Mouse (Mus musculus): Measurements from ENCODE around the gene Vwa3a. TPM values are rescaled to one million over a fixed set of nuclear protein-coding genes. Genes with fewer than 3 reads are reported as not detected.

Gene Vwa3a
- total RNA-seq, 2 experiments from 2014 or later: not detected

GRCm38 (mm10) chr7:120835449-120836359 lies 96.6 kb downstream of the Vwa3a start:
- peak; percentile 67 for ATAC-seq (ENCODE audit: poor library complexity, severe bottlenecking)

- no peak for ATAC-seq (ENCODE audit: poor library complexity, severe bottlenecking)
Observed at GRCm38 (mm10) chr7:120836361-120836760, 97.2 kb downstream of the Vwa3a start.

- no peak for ATAC-seq (ENCODE audit: poor library complexity, severe bottlenecking)
Observed at GRCm38 (mm10) chr7:120838436-120839160, 99.5 kb downstream of the Vwa3a start.

GRCm38 (mm10) chr7:120839786-120840185 lies 100.7 kb downstream of the Vwa3a start:
- ATAC-seq (ENCODE audit: poor library complexity, severe bottlenecking): no peak

- peak; percentile 85 for ATAC-seq (ENCODE audit: poor library complexity, severe bottlenecking)
Observed at GRCm38 (mm10) chr7:120842345-120843036, 103.4 kb downstream of the Vwa3a start, which contains the start of gene Eef2k. Eef2k (plus strand) TSS chr7:120842831.

- ATAC-seq (ENCODE audit: poor library complexity, severe bottlenecking): peak; percentile 53
Observed at GRCm38 (mm10) chr7:120843037-120843621, 104.0 kb downstream of the Vwa3a start.

GRCm38 (mm10) chr7:120843852-120844435 lies 104.8 kb downstream of the Vwa3a start:
- no peak for ATAC-seq (ENCODE audit: poor library complexity, severe bottlenecking)

- no peak for ATAC-seq (ENCODE audit: poor library complexity, severe bottlenecking)
Observed at GRCm38 (mm10) chr7:120844689-120845088, 105.6 kb downstream of the Vwa3a start.

- no peak for ATAC-seq (ENCODE audit: poor library complexity, severe bottlenecking)
Observed at GRCm38 (mm10) chr7:120848831-120849512, 109.9 kb downstream of the Vwa3a start.

GRCm38 (mm10) chr7:120850165-120850564 lies 111.0 kb downstream of the Vwa3a start:
- peak; percentile 7; the same call in 1 of the 2 replicates for ATAC-seq (ENCODE audit: poor library complexity, severe bottlenecking)

Other genes starting within 250 kb of the Vwa3a start
- 143 and 172 TPM in 2 replicates for gene Uqcrc2, start 104.1 kb upstream of the Vwa3a start, total RNA-seq (2015)
- 115 and 116 TPM in 2 replicates for gene Uqcrc2, start 104.1 kb upstream of the Vwa3a start, total RNA-seq (2017)
- gene Pdzd9, start 69.0 kb upstream of the Vwa3a start, total RNA-seq (2015): not detected in 2 replicates
- not detected in 2 replicates for gene Pdzd9, start 69.0 kb upstream of the Vwa3a start, total RNA-seq (2017)
- gene Mosmo, start 61.7 kb upstream of the Vwa3a start, total RNA-seq (2015): 19.6 and 21.1 TPM in 2 replicates
- 8.0 and 11.6 TPM in 2 replicates for gene Mosmo, start 61.7 kb upstream of the Vwa3a start, total RNA-seq (2017)
- not detected in 2 replicates for gene Gm5737, start 73.0 kb downstream of the Vwa3a start, total RNA-seq (2015)
- not detected in 2 replicates for gene Gm5737, start 73.0 kb downstream of the Vwa3a start, total RNA-seq (2017)
- 7.5 and 11.1 TPM in 2 replicates for gene Eef2k, start 103.5 kb downstream of the Vwa3a start, total RNA-seq (2015)
- 23.5 and 26.1 TPM in 2 replicates for gene Eef2k, start 103.5 kb downstream of the Vwa3a start, total RNA-seq (2017)
- gene Polr3e, start 178.4 kb downstream of the Vwa3a start, total RNA-seq (2015): 4.6 and 5.3 TPM in 2 replicates
- 9.8 and 11.6 TPM in 2 replicates for gene Polr3e, start 178.4 kb downstream of the Vwa3a start, total RNA-seq (2017)
- gene Cdr2, start 243.0 kb downstream of the Vwa3a start, total RNA-seq (2015): 2.5 and 3.9 TPM in 2 replicates
- 4.3 and 6.8 TPM in 2 replicates for gene Cdr2, start 243.0 kb downstream of the Vwa3a start, total RNA-seq (2017)
- not detected in 2 replicates for gene Mfsd13b, start 243.2 kb downstream of the Vwa3a start, total RNA-seq (2015)
- 3.1 TPM in 1 of 2 replicates, not detected in the other for gene Mfsd13b, start 243.2 kb downstream of the Vwa3a start, total RNA-seq (2017)